Mouse (Mus musculus) heart, postnatal 0 days (tissue): ENCODE measurements around the gene Lpin3.

Experiments
- CTCF ChIP-seq: IDR thresholded peaks from 2 replicates; pipeline ENCODE4 v1.5.1; 2016; ENCODE audit warnings: antibody characterized with exemption, control low read depth, low read depth
- EP300 ChIP-seq: IDR thresholded peaks from 2 replicates; pipeline ENCODE4 v1.6.1; 2016; ENCODE audit warnings: antibody characterized with exemption, low read depth

DNA sequence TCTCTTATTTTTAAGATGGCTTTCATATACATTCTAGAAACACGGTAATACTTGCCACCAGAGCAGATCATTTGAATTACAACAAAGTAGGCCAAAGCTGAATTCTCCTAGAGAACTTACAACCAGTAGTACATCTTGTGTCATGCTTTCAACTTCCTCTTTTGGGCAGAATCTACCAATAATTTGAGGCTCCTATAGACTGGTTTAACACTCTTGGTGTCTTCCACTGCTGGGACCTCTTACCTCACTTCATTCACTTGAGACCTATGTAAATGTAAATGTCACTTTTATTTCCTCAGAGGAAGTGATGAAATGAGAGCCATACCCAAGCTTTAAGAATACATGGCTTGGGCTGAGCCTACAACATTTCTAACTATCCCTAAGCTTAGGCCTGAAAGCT is 16.4 kb upstream of the Lpin3 start:
- TF ChIP-seq CTCF (no peak), EP300 (no peak)
